Mouse (Mus musculus) layer of hippocampus, adult 11-12 months (tissue): ENCODE results near the gene Tmem179b.

Experiments
- DNase-seq: peaks from one replicate; pipeline ENCODE4 v3.0.0; 2022; ENCODE audit warnings: low spot score

Gene Tmem179b

DNA sequence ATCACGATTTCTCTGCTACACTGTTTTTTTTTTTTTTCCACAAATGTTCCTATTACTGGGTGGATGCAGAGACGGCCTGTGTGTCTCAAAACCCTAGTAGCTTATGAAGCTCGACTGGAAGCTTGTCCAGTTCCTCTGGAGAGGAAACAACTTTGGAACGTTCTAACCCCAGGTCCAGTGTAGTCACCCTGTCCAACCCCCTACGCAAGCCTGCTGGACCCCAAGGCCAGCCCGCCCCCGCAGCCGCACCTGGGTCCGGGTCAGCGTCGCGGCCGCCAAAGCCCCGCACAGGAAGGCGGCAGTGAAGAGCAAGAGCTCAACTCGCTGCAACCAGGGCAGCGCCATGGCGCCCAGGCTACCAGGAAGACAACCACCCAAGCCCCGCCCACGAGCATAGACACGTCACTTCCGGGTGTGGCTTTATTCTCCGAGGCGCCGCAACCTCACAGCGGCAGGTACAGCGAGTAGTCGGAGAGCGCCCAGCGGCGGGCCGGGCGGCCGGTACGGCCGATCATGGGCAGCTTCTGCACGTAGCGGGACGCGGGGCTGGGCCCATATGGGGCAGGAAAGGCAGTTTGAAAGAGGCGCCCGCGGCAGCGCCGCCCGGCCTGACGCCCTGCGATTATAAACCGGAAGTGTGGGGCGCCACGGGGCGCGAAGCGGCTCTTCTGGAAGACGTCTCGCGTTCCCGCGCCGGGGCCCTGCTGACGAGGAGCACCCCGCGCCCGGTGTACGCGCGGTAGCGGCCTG is at the start of gene Tmem179b:
TSS of gene Tmem179b (minus strand) at position 382 of the 750 bp plus-strand sequence.
- peak; percentile 97 for DNase-seq

DNA sequence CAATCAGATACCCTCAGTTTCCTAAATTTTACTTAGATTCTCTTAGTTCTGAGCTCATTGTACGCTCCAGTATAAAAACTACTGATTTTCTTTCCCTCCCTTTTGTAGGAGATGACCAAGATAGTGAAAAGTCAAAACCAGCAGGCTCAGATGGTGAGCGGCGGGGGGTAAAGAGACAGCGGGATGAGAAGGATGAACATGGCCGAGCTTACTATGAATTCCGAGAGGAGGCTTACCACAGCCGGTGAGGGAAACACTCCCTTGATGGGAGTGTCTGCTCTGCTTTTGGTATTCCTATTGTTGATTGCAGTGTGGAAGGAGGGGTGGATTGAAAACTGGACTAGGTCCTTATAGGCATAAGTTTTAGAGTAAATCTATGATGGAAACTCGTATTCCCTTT is 48.4 kb upstream of the Tmem179b start:
- no peak for DNase-seq

DNA sequence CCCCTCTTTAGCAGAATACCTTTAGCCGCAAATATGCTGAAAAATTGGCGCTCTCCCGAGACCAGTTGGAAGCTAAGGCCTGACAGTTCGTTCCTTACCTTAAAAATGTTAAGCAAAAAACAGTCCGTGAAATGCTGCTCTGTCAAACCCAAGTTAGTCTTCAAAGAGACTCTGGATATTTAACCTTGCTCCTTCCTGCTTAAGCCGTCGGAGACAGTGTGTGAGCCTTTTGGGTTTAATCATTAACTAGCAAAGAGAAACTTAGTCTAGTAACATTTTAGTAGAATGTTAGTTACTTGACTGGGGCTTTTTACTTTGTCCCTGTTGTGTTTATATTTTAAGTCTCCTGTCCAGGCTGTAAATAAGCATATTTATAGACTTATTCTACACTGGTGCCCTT is 46.9 kb upstream of the Tmem179b start:
- DNase-seq: no peak

DNA sequence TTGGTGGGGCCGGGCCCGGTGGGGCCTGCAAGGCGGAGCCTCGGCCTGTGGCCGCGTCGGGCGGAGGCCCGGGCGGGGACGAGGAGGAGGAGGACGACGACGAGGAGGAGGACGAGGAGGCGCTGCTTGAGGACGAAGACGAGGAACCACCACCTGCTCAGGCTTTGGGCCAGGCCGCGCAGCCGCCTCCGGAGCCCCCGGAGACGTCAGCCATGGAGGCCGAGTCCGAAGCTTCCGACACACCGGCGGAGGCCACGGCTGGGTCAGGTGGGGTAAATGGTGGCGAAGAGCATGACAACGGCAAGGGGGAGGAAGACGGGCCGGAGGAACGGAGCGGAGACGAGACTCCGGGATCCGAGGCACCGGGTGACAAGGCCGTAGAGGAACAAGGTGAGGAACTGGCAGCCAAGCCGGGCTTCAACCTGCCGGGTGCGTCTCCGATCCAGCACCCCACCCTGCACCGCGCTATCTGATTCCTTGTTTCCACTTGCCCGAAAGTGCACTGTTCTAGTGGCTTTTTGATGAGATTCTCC is 46.2 kb upstream of the Tmem179b start:
- peak; percentile 36 for DNase-seq

GRCm38 (mm10) chr19:8819596-8820423 is 45.5 kb upstream of the Tmem179b start, which contains the start of gene Hnrnpul2:
Gene Hnrnpul2, plus strand, starts transcription at chr19:8820010.
- peak; percentile 98 for DNase-seq

DNA sequence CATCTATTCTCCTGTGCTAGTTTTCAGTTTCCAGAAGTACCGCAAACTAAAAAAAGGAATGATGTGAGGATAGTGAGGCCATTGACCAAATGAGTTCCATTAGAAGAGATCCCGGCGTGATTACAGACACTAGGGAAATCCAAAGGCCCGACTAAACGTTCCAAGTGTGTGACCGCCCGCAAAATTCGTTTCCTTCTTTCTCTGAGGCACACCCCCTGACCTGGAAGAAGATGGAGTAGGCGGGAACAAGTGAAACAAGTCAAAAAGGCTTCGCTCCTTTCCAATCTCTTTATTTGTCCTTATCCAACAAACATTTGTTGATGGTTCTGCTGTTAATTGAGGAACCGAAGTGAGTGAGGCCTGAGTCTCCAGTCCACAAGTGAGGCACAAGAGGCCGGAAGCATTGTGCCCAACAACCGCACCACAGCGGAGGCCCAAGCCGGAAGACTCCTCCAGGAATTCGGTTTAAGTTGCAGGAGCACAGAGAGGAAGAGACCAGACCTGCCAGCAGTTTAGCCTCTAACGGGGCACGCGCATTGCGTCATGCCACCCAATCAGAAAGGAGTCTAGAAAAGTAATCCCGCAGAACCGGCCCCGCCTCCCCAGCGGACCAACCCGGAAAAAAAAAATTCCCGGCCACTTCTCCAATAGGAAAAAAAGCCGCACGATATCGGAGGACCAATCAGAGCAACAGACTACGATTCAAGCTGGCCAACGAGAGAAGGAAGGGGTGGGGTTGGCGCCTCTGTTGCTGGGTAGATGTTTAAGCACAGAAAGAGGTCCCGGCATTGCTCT is 44.7 kb upstream of the Tmem179b start, which contains the start of gene Ttc9c:
TSS of gene Ttc9c (minus strand) at position 533 of the 795 bp plus-strand sequence.
- DNase-seq: peak; percentile 98

DNA sequence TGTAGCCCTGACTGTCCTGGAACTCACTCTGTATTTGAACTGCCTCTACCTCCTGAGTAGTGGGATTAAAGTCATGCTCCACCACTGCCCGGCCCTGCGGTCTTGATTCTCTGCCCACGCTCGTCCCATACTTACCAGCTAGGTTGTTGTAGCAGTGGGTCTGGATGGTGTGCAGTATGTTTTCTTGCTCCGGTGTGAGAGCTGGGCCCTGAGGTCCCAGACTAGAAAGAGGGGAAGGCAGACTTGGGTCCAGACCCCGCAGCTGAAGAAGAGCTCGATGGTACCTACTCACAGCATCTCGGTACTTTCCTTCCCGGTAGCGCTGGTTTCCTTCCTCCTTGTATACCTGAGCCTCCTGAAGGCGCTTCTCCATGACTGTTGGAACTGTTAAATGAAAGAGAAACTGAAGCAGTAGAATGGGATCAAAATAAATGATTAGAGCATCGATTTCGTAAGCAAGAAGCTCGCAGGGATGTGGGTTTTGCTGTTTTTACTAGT is 44.1 kb upstream of the Tmem179b start:
- no peak for DNase-seq

- DNase-seq: no peak
Observed at GRCm38 (mm10) chr19:8817001-8817400, 42.7 kb upstream of the Tmem179b start.

DNA sequence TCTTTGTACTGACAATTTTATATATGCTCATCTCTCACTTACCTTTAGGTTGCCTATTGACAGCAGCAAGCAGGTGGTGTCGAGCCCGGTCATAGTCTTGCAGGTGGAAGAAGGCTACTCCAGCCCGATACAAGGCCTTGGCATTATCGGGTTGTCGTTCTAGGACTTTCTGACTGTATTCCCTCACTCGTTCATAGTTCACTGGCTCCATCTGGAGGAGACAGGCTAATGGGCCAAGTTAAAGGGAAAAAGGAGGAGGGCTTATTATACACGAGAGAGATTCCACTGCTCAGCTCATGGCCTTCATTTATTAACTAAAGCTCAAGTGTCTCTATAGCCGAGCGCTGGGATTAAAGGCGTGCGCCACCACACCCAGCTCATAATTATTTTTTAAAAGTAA is 41.5 kb upstream of the Tmem179b start:
- DNase-seq: no peak

DNA sequence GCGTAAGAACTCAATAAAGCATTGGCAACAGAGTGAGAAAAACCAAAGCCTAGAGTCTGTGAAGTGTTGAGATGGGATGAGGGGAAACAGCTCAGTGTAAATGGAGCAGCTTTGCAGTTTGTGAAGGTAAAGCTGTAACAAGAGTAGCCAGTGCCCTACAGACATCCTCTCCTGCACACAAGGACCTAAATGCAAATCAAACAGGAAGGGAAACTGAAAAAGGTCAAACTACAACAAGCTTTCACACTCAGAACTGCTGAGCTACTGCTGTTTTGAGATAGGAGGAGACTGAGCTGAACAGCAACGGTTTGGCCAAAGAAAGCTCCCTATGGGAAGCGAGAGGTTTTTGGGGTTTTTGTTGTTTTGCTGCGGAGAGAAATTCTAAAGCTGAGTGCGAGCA is 32.5 kb upstream of the Tmem179b start:
- DNase-seq: no peak

DNA sequence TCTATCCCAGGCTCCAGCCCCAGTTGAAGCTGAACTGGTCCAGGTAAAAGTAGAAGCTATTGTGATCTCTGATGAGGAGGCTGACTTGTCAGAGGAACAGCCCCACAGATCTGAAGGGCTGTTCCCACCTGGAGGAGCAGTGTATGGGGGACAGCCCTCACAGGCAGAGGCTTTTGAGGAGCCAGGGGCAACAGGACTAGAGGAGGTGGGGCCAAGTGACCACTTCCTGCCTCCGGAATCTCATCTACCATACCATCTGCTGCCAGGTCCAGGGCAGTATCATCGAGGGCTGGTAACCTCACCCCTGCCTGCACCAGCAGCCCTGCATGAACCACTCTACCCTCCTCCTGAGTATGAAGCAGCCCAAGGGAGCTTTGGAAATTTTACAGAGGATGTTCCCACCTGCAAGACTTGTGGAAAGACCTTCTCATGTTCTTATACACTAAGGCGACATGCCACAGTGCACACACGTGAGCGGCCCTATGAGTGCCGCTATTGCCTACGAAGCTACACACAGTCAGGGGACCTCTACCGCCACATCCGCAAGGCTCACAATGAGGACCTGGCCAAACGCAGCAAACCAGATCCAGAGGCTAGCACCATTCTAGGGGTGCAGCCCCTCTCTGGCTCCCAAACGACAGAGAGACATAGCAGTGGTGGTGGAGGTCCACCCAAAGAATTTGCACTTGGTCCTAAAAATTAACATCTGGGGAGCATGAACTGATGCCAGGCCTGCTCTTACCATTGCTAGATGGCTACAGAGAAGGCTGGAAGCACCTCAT is 29.8 kb upstream of the Tmem179b start:
- DNase-seq: no peak

GRCm38 (mm10) chr19:8803204-8803780 is 29.0 kb upstream of the Tmem179b start:
- no peak for DNase-seq

GRCm38 (mm10) chr19:8802130-8802821 is 28.0 kb upstream of the Tmem179b start, which contains the start of gene Zbtb3:
Gene Zbtb3, plus strand, starts transcription at chr19:8802555.
- DNase-seq: peak; percentile 97

GRCm38 (mm10) chr19:8798947-8799315 is 24.7 kb upstream of the Tmem179b start:
- DNase-seq: no peak

GRCm38 (mm10) chr19:8798264-8798946 is 24.1 kb upstream of the Tmem179b start, which contains the start of gene Polr2g:
Gene Polr2g, minus strand, starts transcription at chr19:8798577.
- DNase-seq: peak; percentile 94

GRCm38 (mm10) chr19:8790171-8790570 is 15.9 kb upstream of the Tmem179b start:
- no peak for DNase-seq

GRCm38 (mm10) chr19:8789171-8789570 is 14.9 kb upstream of the Tmem179b start:
- DNase-seq: no peak

DNA sequence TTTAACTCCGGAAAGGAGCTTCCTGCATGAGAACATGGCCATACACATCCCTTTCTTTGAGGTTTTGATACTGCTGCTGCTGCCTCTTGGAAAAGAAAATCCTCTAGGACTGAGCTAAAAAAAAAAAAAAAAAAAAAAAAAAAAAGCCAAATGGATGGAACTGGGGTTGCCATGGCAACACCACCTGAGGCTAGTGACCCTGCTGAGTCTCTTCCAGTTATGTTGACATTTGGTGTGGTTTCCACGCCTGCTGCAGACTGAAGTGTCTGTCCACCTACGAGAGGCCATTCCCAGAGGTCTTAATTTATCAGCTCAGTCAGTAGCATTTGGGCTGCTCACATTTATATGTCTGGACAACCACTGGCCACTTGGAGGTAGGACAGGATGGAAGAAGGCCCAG is 14.3 kb upstream of the Tmem179b start:
- no peak for DNase-seq
